Mouse (Mus musculus): ENCODE measurements around the gene Cdk1.

- TF ChIP-seq GATA1 (IDR thresholded peaks at IDR 0.05; ENCODE audit: borderline replicate concordance, low read length): no peak
- no peak for TF ChIP-seq FLI1 (IDR thresholded peaks at IDR 0.05; ENCODE audit: low read length)
Measured at GRCm38 (mm10) chr10:69328656-69329046, 24.1 kb downstream of the Cdk1 start.

Data from megakaryocyte, embryonic 14.5 days (primary cell).